Mouse (Mus musculus) stomach, postnatal 0 days (tissue): Measurements from ENCODE around the gene Spata31.

Source experiments
- CTCF ChIP-seq: IDR thresholded peaks from 2 replicates; pipeline ENCODE4 v1.5.1; 2016; ENCODE audit warnings: antibody characterized with exemption, low read depth, mild to moderate bottlenecking, moderate library complexity
- EP300 ChIP-seq: optimal IDR thresholded peaks from 2 replicates; pipeline ENCODE3; 2016; ENCODE audit warnings: antibody characterized with exemption

DNA sequence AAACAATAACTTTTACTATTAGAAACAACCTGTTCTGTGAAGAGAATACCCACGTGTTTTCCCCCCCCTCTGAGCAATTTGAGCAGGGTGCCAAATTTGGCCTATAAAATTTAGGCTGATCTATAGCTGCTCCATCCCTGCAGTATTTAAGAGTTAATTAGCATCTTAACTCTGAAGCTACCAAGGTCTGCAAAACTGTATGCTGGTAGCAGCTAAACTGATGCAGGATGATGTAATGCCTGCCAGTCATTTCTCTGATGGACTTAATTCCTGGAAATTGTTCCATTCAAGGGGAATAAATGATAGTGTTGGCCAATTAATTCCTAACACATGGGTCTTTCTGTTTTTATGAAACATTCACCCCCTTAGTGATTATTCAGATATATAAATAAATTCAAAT is 14.1 kb upstream of the Spata31 start:
- TF ChIP-seq CTCF (no peak), EP300 (no peak)
